Mouse (Mus musculus) lung, adult 2 months (tissue): Measurements from ENCODE around the gene Plppr3. TPM values are rescaled to one million over a fixed set of nuclear protein-coding genes. Genes with fewer than 3 reads are reported as not detected.
A peak's percentile ranks its signal among the peaks of the same experiment; 100 is the strongest.

Experiments used
- DNase-seq: peaks from one replicate; pipeline ENCODE4 v3.0.0; 2022
- H3K4me1 ChIP-seq: fragments of 200-500 bp; 2 replicates; pipeline ENCODE4 v1.6.1; 2011; ENCODE audit warnings: low read length; ENCODE audit not compliant: control insufficient read depth, insufficient read depth
- H3K4me3 ChIP-seq: fragments of 200-500 bp; replicated peaks from 2 replicates; pipeline ENCODE3; 2011; ENCODE audit warnings: low read depth, mild to moderate bottlenecking, control low read depth, low read length; ENCODE audit errors: extremely low read depth
- CTCF ChIP-seq: fragments of 200-500 bp; IDR thresholded peaks from 2 replicates; pipeline ENCODE4 v1.5.1; 2011; ENCODE audit warnings: mild to moderate bottlenecking, low read length, control low read depth; ENCODE audit not compliant: insufficient read depth
- POLR2A ChIP-seq: fragments of 200-500 bp; IDR thresholded peaks from 2 replicates; pipeline ENCODE4 v1.6.1; 2011; ENCODE audit warnings: low read depth, mild to moderate bottlenecking, control low read depth, low read length, borderline replicate concordance; ENCODE audit errors: extremely low read depth
- WGBS: fragments of 180-500 bp; shearing (Covaris S2); methylation state at CpG from one replicate; pipeline ENCODE4 v1.1.7; 2018; 5-methylcytosine and 5-hydroxymethylcytosine counted together
- polyA plus RNA-seq: library from polyadenylated mRNA; depleted of rRNA; stranded (reverse); fragments of >200 nt; gene quantifications from 2 replicates; pipeline ENCODE4 v1.2.3, GENCODE M21; 2012

Plppr3 gene
- polyA plus RNA-seq, 1 experiment, result 8.9 TPM

- WGBS, result 30% methylated on average over 4 of the region's 4 CpGs
- Histone ChIP-seq H3K4me3 (no peak overlapping the region), H3K4me1 (peaks cover 5% of the 10 kb centered on the region; the same call in 1 of the 2 replicates)
- no peak for TF ChIP-seq CTCF
- DNase-seq, result peak; percentile 53
Observed at GRCm38 (mm10) chr10:79884446-79884845, 10.0 kb upstream of the Plppr3 start.

GRCm38 (mm10) chr10:79883297-79884084, 9.1 kb upstream of the Plppr3 start:
- WGBS, result 17% methylated on average over 22 of the region's 22 CpGs
- TF ChIP-seq CTCF (peak; percentile 89), POLR2A (no peak)
- peak; percentile 81 for DNase-seq
- H3K4me1 ChIP-seq, result peaks cover 5% of the 10 kb centered on the region; the same call in 1 of the 2 replicates
- no peak overlapping the region for H3K4me3 ChIP-seq

DNA sequence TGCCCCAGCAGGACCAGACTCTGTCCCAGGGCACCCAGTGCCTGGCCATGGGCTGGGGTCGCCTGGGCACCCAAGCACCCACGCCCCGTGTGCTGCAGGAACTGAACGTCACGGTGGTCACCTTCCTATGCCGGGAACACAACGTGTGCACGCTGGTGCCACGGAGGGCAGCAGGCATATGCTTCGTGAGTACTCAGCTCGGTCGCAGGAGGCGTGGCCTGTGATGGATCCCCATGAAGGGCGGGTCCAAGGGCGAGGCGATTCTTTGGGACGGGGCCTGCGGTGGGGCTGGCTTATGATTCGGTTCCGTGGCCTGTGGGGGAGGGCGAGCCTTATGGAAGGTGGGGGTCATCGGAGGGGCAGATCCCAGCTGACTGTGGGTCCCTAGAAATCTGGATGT, 7.5 kb upstream of the Plppr3 start:
- DNase-seq, result no peak
- TF ChIP-seq CTCF, result no peak
- TF ChIP-seq POLR2A, result no peak
- Histone ChIP-seq H3K4me3 (no peak overlapping the region), H3K4me1 (peaks cover 10% of the 10 kb centered on the region)
- WGBS, result 14% methylated on average over 22 of the region's 22 CpGs

DNA sequence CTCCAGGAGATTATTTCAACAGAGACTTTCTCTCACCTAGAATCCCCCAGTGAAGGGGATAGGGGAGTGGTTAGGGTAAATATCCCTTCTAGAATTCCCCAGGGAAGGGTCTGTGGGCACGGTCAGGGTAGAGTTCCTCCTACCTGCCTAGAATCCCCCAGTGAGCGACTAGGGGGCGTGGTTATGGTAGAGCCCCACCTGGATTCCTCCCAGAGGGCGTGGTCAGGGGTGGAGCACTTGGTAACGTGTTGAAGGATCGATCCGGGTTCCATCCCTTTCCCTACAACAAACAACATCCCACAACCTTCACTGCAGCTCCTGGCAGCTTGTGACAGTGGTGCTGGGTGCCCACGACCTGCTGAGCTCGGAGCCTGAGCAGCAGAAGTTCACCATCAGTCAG, 6.3 kb upstream of the Plppr3 start:
- peaks cover 10% of the 10 kb centered on the region for H3K4me1 ChIP-seq
- TF ChIP-seq POLR2A (no peak), CTCF (no peak)
- 29% methylated on average over 9 of the region's 9 CpGs for WGBS
- no peak for DNase-seq
- H3K4me3 ChIP-seq, result no peak overlapping the region

DNA sequence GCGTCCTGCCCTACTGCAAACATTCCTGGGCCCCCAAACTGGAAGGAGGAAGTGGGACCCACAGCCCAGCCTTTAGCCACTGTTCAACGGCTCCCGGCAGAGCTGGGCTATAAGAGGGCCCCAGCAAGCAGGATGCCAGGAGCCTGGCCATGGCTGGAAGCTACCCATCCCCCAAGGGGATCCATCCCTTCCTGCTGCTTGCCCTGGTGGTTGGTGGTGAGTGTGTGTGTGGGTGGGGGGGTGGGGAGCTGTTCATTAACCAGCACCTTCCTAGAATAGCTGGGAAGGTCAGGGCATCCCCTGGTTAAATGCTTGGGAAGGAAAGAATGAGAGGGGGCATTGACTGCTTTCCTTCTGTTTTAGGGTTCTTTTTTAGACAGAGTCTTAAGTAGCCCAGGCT, 5.1 kb upstream of the Plppr3 start:
- WGBS, result 53% methylated on average over 3 of the region's 3 CpGs
- DNase-seq, result no peak
- no peak for TF ChIP-seq CTCF
- TF ChIP-seq POLR2A, result no peak
- H3K4me1 ChIP-seq, result peaks cover 11% of the 10 kb centered on the region
- no peak overlapping the region for H3K4me3 ChIP-seq

DNA sequence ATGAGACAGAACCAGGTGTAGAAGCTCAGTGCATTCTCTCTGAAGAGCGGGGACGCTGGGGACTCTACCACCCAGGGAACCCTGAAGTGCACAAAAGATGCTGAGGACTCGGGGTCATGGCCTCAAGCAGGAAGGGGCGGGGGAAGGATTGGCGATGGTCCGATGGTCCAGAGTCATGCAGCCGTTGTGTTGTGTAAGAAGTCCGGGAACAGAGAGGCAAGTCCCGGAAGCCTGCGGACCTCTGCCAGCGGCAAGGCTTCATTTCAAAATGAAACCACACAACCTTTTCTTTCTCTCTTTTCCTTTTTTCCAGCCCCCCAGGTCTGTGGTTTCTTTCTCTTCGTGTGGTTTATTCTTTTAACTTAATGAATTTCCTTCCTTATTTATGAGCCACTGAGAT, 3.3 kb upstream of the Plppr3 start:
- WGBS, result 23% methylated on average over 12 of the region's 12 CpGs
- DNase-seq, result no peak

GRCm38 (mm10) chr10:79877174-79877573, 2.7 kb upstream of the Plppr3 start:
- WGBS, result 68% methylated on average over 1 of the region's 1 CpGs
- Histone ChIP-seq H3K4me1 (peaks cover 10% of the 10 kb centered on the region), H3K4me3 (no peak overlapping the region)
- TF ChIP-seq CTCF (no peak), POLR2A (no peak)
- DNase-seq, result no peak

More for the DNA sequence above, 3.3 kb upstream of the Plppr3 start:
- Histone ChIP-seq H3K4me3 (no peak overlapping the region), H3K4me1 (peaks cover 10% of the 10 kb centered on the region)
- TF ChIP-seq POLR2A (no peak), CTCF (no peak)

- 3% methylated on average over 26 of the region's 26 CpGs for WGBS
- Histone ChIP-seq H3K4me3 (peak overlapping the region; percentile 33), H3K4me1 (peaks cover 7% of the 10 kb centered on the region)
- TF ChIP-seq POLR2A, result no peak
- no peak for TF ChIP-seq CTCF
- DNase-seq, result no peak
Observed at GRCm38 (mm10) chr10:79873715-79874289, 632 bp downstream of the Plppr3 start.

GRCm38 (mm10) chr10:79873313-79873712, 1.1 kb downstream of the Plppr3 start:
- TF ChIP-seq CTCF, result no peak
- no peak for TF ChIP-seq POLR2A
- 24% methylated on average over 6 of the region's 6 CpGs for WGBS
- Histone ChIP-seq H3K4me1 (peaks cover 7% of the 10 kb centered on the region), H3K4me3 (no peak overlapping the region)
- DNase-seq, result no peak

- peaks cover 5% of the 10 kb centered on the region for H3K4me1 ChIP-seq
- DNase-seq, result no peak
- WGBS, result 61% methylated on average over 3 of the region's 3 CpGs
- no peak overlapping the region for H3K4me3 ChIP-seq
- TF ChIP-seq CTCF, result no peak
- TF ChIP-seq POLR2A, result no peak
Observed at GRCm38 (mm10) chr10:79872862-79873261, 1.6 kb downstream of the Plppr3 start.

DNA sequence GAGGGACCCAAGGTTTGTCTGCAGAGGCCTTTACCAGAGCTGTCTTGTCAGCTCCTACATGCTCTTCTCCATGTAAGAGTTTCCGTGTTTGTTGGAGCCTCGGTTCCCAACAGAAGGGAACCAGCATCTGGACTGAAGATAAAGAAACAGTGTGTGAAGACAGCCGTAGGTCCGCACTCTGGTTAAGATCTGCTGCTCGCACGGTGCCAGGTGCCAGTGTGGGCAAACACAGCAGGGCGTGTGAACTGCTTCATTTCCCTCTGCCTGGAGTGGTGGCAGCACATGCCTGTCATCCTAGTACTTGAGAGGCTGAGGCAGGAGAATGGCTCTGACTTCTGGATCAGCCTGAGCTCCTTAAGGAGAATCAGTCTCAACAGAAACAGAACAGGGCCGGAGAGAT, 2.6 kb downstream of the Plppr3 start:
- Histone ChIP-seq H3K4me1 (peaks cover 3% of the 10 kb centered on the region; the same call in 1 of the 2 replicates), H3K4me3 (no peak overlapping the region)
- TF ChIP-seq CTCF (no peak), POLR2A (no peak)
- 88% methylated on average over 8 of the region's 8 CpGs for WGBS
- no peak for DNase-seq
